Mouse (Mus musculus) mouse trophoblast stem cell (cell line): ENCODE measurements around the gene Dennd4b.
"Not testable (repeated sequence)": the region's sequence is repeated elsewhere in the genome, so short reads cannot be mapped to it uniquely, and the experiment has no call there.

Experiments
- in situ Hi-C, 2 experiments: fragments of 300-500 bp; cut with MseI, MboI; formaldehyde crosslinking; loops; 2 replicates in 1 of 2; 3 replicates in 1 of 2; pipeline ENCODE4 v1.15.1; 2025

The Dennd4b gene

GRCm38 (mm10) chr3:90278211-90278610 is 13.2 kb downstream of the Dennd4b start:
- in situ Hi-C loops = no loop called here

DNA sequence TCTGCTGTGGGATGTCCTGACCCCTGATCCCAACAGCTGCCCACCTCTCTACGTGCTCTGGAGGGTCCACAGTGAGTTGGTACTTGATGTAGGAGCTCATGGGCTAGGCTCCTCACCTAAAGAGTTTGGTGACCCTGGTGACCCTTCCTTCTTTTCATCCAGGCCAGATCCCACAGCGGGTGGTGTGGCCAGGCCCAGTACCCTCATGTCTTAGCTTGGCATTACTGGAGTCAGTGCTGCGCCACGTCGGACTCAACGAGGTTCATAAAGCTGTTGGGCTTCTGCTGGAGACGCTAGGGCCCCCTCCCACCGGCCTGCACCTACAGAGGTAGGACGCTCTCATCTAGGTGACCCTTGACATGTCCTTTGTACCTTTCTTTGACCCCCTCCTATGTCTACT is 14.2 kb downstream of the Dennd4b start:
- in situ Hi-C loops = no loop called here

GRCm38 (mm10) chr3:90279743-90280142 is 14.8 kb downstream of the Dennd4b start:
- in situ Hi-C loops = no loop called here

DNA sequence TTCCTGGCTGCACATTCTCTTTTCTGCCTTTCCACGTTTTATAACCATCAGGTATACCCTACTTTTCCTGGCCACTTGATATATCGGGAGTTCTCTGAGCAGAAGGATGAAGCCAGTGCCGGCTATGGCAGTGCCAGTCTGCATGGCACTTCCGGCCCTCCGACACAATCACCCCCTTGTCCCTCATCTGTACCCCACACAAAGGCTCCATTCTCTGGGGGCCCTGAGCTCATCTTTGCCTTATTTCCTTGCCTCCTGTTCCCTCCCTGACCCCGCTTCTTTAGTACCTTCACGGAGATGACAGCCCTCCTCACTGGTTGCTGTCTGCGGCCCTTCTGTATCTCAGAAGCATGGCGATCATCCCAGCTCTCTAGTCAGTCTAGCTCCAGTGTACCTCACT is 15.7 kb downstream of the Dennd4b start:
- in situ Hi-C loops = no loop called here

- in situ Hi-C loops = no loop called here
These were observed 19.2 kb downstream of the Dennd4b start for GRCm38 (mm10) chr3:90284150-90284549.

GRCm38 (mm10) chr3:90289403-90289802 is 24.4 kb downstream of the Dennd4b start:
- in situ Hi-C loops = not testable (repeated sequence)

GRCm38 (mm10) chr3:90290602-90291001 is 25.6 kb downstream of the Dennd4b start:
- in situ Hi-C loops = no loop called here

DNA sequence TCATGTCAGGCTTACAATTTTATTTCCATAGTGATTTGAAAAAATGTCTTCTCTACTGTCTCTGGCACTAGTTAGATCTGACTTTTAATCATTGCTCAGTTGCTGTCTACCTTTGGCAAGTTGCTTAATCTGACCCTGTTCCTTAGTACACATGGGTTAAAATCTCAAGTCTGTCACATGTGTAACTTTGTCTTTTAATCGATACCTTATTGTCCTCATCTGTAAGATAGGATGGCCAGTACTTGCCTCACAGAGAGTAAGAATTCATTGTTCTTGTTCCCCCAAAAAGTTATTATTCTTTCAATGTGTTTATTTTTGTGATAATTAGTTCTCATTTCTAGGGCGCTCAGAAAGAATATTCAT is 27.0 kb downstream of the Dennd4b start:
- in situ Hi-C loops = no loop called here

GRCm38 (mm10) chr3:90292345-90293275 is 27.6 kb downstream of the Dennd4b start, which contains the start of gene Gatad2b:
Gene Gatad2b (plus strand): TSS chr3:90293178.
- in situ Hi-C loops = no loop called here

GRCm38 (mm10) chr3:90293352-90294063 is 28.5 kb downstream of the Dennd4b start:
- in situ Hi-C loops = no loop called here

- in situ Hi-C loops = no loop called here
These were observed 29.1 kb downstream of the Dennd4b start for GRCm38 (mm10) chr3:90294064-90294440.

GRCm38 (mm10) chr3:90294651-90295050 is 29.7 kb downstream of the Dennd4b start:
- in situ Hi-C loops = no loop called here

DNA sequence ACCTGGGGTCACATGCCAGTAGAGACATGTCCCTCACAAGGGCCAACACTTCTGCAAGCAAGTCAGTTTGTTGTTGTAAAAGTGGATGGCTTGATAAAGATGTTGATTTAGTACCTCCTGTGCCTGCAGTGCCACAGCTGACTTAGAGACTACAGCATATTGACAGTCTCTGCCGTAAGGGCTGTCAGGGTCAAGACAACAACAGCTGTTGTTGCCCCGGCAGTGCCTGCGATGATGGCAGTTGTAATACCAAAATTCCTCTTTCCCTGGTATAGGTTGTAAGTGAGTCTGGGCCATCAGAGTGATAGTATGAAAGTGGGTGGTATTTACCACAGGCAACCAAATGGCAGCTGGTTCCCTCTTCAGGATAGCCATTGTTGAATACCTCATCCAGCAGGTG is 40.8 kb downstream of the Dennd4b start:
- in situ Hi-C loops = no loop called here

DNA sequence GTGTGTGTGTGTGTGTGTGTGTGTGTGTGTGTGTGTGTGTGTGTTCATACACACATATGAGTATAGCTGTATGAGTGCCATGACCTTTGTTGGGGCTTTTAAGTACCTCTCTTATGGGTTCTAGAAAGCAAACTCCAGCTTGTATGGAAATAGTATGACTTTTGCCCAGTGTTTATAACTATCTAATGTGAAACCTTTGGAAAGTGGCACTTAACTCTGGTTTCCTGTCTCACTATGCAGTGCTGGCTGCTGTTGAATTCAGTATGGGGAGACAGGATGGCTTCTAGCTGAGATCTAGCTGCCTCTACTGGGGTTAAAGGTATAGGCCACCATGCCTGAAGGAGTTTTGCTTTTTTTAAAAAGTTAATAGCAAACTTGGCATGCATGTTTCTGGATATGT is 44.6 kb downstream of the Dennd4b start:
- in situ Hi-C loops = no loop called here

- in situ Hi-C loops = no loop called here
These were observed 48.4 kb downstream of the Dennd4b start for GRCm38 (mm10) chr3:90313367-90313766.

GRCm38 (mm10) chr3:90314241-90314640 is 49.3 kb downstream of the Dennd4b start:
- in situ Hi-C loops = no loop called here

GRCm38 (mm10) chr3:90322289-90322688 is 57.3 kb downstream of the Dennd4b start:
- in situ Hi-C loops = no loop called here

DNA sequence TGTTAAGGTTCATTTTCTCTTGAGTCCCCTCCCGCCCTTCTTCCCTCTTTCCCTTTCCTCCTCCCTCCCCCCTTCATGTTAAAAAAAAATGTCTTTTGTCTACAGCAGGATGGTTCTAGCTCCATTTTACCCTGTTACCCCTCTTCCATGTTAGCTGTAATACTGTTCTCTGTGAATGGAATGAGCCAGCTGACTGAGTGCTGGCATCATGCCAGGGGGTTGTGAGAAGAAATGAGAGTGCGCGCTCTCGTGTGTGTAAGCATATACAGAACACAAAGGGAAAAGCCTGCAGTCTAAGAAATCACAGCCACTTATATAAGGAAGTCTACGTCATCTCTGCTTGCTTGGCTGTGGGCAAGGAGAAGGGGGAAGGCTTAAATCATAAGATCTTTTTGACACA is 58.1 kb downstream of the Dennd4b start:
- in situ Hi-C loops = no loop called here
